Mouse (Mus musculus): Measurements from ENCODE around the gene Mef2d. TPM values are rescaled to one million over a fixed set of nuclear protein-coding genes. Genes with fewer than 3 reads are reported as not detected.

Mef2d gene
- polyA plus RNA-seq, 1 experiment = 119 TPM

- Histone ChIP-seq H3K4me3 (ENCODE audit: extremely low read depth, insufficient read depth, insufficient read length) (peak overlapping the region; percentile 24; the same call in 1 of the 2 replicates), H3K4me1 (ENCODE audit: control insufficient read depth, insufficient read depth, insufficient read length) (peaks cover 67% of the 10 kb centered on the region), H3K27me3 (ENCODE audit: control insufficient read depth, insufficient read depth, low read length) (no peaks in the 10 kb centered on the region), H3K36me3 (ENCODE audit: control insufficient read depth, insufficient read depth, low read length) (peaks cover 1% of the 10 kb centered on the region; the same call in 1 of the 2 replicates), H3K27ac (ENCODE audit: insufficient read depth, low read length) (peak overlapping the region; percentile 98)
- no peak for DNase-seq (ENCODE audit: low read depth in 1 of 2, low spot score in 2 of 2)
- no peak for TF ChIP-seq CTCF (IDR thresholded peaks at IDR 0.05; ENCODE audit: extremely low read depth, insufficient read depth, insufficient read length, insufficient replicate concordance)
- TF ChIP-seq POLR2A (IDR thresholded peaks at IDR 0.05; ENCODE audit: low read depth, low read length) = no peak
- WGBS = 4% methylated on average over 4 of the region's 4 CpGs
Observed at GRCm38 (mm10) chr3:88145411-88145782, 3.2 kb downstream of the Mef2d start.

GRCm38 (mm10) chr3:88145952-88146351 is 3.8 kb downstream of the Mef2d start:
- 24% methylated on average over 5 of the region's 5 CpGs for WGBS
- Histone ChIP-seq H3K27ac (ENCODE audit: insufficient read depth, low read length) (peak overlapping the region; percentile 98), H3K4me3 (ENCODE audit: extremely low read depth, insufficient read depth, insufficient read length) (peak overlapping the region; percentile 17; the same call in 1 of the 2 replicates), H3K27me3 (ENCODE audit: control insufficient read depth, insufficient read depth, low read length) (no peaks in the 10 kb centered on the region), H3K36me3 (ENCODE audit: control insufficient read depth, insufficient read depth, low read length) (peaks cover 1% of the 10 kb centered on the region; the same call in 1 of the 2 replicates), H3K4me1 (ENCODE audit: control insufficient read depth, insufficient read depth, insufficient read length) (peaks cover 67% of the 10 kb centered on the region)
- DNase-seq (ENCODE audit: low read depth in 1 of 2, low spot score in 2 of 2) = no peak
- TF ChIP-seq POLR2A (IDR thresholded peaks at IDR 0.05; ENCODE audit: low read depth, low read length) (no peak), CTCF (IDR thresholded peaks at IDR 0.05; ENCODE audit: extremely low read depth, insufficient read depth, insufficient read length, insufficient replicate concordance) (no peak)

GRCm38 (mm10) chr3:88146376-88147112 is 4.4 kb downstream of the Mef2d start:
- H3K4me3 ChIP-seq (ENCODE audit: extremely low read depth, insufficient read depth, insufficient read length) = no peak overlapping the region
- no peak for TF ChIP-seq POLR2A (IDR thresholded peaks at IDR 0.05; ENCODE audit: low read depth, low read length)
- no peak for TF ChIP-seq CTCF (IDR thresholded peaks at IDR 0.05; ENCODE audit: extremely low read depth, insufficient read depth, insufficient read length, insufficient replicate concordance)
- H3K36me3 ChIP-seq (ENCODE audit: control insufficient read depth, insufficient read depth, low read length) = peaks cover 1% of the 10 kb centered on the region; the same call in 1 of the 2 replicates
- WGBS = 17% methylated on average over 5 of the region's 5 CpGs
- H3K27ac ChIP-seq (ENCODE audit: insufficient read depth, low read length) = peak overlapping the region; percentile 98
- no peaks in the 10 kb centered on the region for H3K27me3 ChIP-seq (ENCODE audit: control insufficient read depth, insufficient read depth, low read length)
- peaks cover 72% of the 10 kb centered on the region for H3K4me1 ChIP-seq (ENCODE audit: control insufficient read depth, insufficient read depth, insufficient read length)
- DNase-seq (ENCODE audit: low read depth in 1 of 2, low spot score in 2 of 2) = no peak

- Histone ChIP-seq H3K4me1 (ENCODE audit: control insufficient read depth, insufficient read depth, insufficient read length) (peaks cover 79% of the 10 kb centered on the region), H3K27ac (ENCODE audit: insufficient read depth, low read length) (peak overlapping the region; percentile 98), H3K4me3 (ENCODE audit: extremely low read depth, insufficient read depth, insufficient read length) (no peak overlapping the region), H3K27me3 (ENCODE audit: control insufficient read depth, insufficient read depth, low read length) (no peaks in the 10 kb centered on the region), H3K36me3 (ENCODE audit: control insufficient read depth, insufficient read depth, low read length) (peaks cover 1% of the 10 kb centered on the region; the same call in 1 of the 2 replicates)
- TF ChIP-seq POLR2A (IDR thresholded peaks at IDR 0.05; ENCODE audit: low read depth, low read length) = no peak
- 28% methylated on average over 2 of the region's 2 CpGs for WGBS
- DNase-seq (ENCODE audit: low read depth in 1 of 2, low spot score in 2 of 2) = no peak
Observed at GRCm38 (mm10) chr3:88147444-88147843, 5.3 kb downstream of the Mef2d start.

- no peak for TF ChIP-seq POLR2A (IDR thresholded peaks at IDR 0.05; ENCODE audit: low read depth, low read length)
- no peak for TF ChIP-seq CTCF (IDR thresholded peaks at IDR 0.05; ENCODE audit: extremely low read depth, insufficient read depth, insufficient read length, insufficient replicate concordance)
- WGBS = 48% methylated on average over 1 of the region's 1 CpGs
Observed at GRCm38 (mm10) chr3:88147866-88148265, 5.7 kb downstream of the Mef2d start.

GRCm38 (mm10) chr3:88148354-88148753 is 6.2 kb downstream of the Mef2d start:
- Histone ChIP-seq H3K36me3 (ENCODE audit: control insufficient read depth, insufficient read depth, low read length) (peaks cover 1% of the 10 kb centered on the region; the same call in 1 of the 2 replicates), H3K27ac (ENCODE audit: insufficient read depth, low read length) (peak overlapping the region; percentile 98)

More at GRCm38 (mm10) chr3:88147866-88148265, 5.7 kb downstream of the Mef2d start:
- no peak for DNase-seq (ENCODE audit: low read depth in 1 of 2, low spot score in 2 of 2)
- peaks cover 79% of the 10 kb centered on the region for H3K4me1 ChIP-seq (ENCODE audit: control insufficient read depth, insufficient read depth, insufficient read length)
- no peaks in the 10 kb centered on the region for H3K27me3 ChIP-seq (ENCODE audit: control insufficient read depth, insufficient read depth, low read length)
- peaks cover 1% of the 10 kb centered on the region; the same call in 1 of the 2 replicates for H3K36me3 ChIP-seq (ENCODE audit: control insufficient read depth, insufficient read depth, low read length)
- H3K27ac ChIP-seq (ENCODE audit: insufficient read depth, low read length) = peak overlapping the region; percentile 98
- H3K4me3 ChIP-seq (ENCODE audit: extremely low read depth, insufficient read depth, insufficient read length) = no peak overlapping the region

More at GRCm38 (mm10) chr3:88148354-88148753, 6.2 kb downstream of the Mef2d start:
- peak; percentile 71 to 72 for DNase-seq (ENCODE audit: low read depth in 1 of 2, low spot score in 2 of 2)
- peaks cover 82% of the 10 kb centered on the region for H3K4me1 ChIP-seq (ENCODE audit: control insufficient read depth, insufficient read depth, insufficient read length)
- 16% methylated on average over 5 of the region's 5 CpGs for WGBS
- H3K4me3 ChIP-seq (ENCODE audit: extremely low read depth, insufficient read depth, insufficient read length) = no peak overlapping the region
- no peaks in the 10 kb centered on the region for H3K27me3 ChIP-seq (ENCODE audit: control insufficient read depth, insufficient read depth, low read length)
- TF ChIP-seq CTCF (IDR thresholded peaks at IDR 0.05; ENCODE audit: extremely low read depth, insufficient read depth, insufficient read length, insufficient replicate concordance) = no peak
- no peak for TF ChIP-seq POLR2A (IDR thresholded peaks at IDR 0.05; ENCODE audit: low read depth, low read length)

Measured in spleen, adult 2 months (tissue).